Mouse (Mus musculus) ovary, adult 18-20 months (tissue): Measurements from ENCODE around the gene Ugcg.

ENCODE experiments used
- DNase-seq: peaks from one replicate; pipeline ENCODE4 v3.0.0; 2022; ENCODE audit warnings: low spot score, mixed read lengths

Ugcg gene

DNA sequence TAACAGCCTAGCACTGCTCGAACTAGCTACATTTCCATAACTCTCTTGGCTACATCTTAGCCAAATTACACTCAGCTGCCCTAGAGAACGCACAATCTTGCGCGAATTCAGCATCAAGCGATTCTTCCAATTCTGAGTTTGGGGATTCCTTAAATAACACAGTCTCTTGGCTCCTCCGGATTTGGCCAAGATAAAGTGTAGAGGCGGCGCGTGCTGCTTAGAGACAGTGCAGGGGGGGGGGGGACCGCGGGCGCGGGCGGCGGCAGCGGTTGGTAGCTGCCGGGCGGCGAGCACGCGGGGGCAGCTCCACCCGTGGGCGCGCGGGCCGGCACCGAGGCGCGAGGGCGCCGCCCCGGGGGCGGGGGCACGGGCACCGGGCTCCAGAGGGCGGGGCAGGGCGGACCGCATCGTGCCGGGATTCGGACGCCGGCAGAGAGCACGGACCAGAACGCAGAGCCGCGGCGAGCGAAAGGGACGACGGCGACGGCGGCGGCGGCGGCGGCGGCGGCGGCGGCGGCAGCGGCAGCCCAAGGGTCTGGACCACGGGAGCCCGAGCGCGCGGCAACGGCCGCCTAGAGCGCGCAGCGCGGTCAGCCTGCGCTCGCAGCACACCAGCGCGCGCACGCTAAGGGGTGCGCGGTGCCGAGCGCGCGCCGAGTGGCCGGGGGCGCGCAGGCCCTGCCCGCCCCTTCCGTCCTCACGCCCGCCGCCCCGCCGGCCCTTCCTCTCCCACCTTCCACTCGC is at the start of gene Ugcg:
Gene Ugcg, plus strand, starts transcription at position 456 of the 744 bp plus-strand sequence.
- DNase-seq = peak; percentile 72

DNA sequence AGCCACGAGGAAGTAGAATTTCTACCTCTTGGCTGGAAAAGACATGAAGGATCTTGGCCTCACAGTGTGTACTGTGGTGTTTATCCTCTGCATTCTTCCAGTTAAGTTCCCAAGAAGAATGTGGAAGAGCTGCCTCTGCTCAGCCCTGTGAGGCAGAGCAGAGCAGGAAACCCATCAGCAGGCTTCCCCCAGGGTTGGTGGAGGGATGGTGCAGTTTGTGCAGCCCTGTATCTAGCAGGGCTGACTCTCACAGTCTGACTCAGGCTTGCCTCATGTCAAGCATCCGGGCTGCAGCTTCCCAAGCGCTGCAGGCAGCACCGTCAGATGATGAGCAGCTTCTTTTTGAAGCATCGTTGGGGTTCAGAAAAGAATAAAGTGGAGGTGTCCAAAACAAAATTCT is 40.0 kb upstream of the Ugcg start:
- DNase-seq = no peak

DNA sequence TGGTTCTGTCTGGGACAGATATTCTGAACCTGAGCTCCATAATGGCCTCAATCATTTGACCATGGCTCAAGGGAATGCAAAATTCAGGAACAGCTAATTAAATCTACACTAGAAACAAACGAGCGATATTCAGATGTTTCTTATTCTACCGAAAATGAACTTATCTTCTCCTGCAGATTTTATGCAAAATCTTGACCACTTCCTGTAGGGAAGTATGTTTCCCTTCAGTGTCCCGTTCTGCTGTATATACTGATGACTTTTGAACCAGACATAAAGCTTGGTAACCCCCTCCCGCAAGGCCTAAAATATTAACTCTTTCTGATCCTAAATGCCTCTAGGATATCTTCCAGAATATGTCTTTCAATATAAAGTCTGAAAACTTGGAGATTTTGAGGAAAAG is 38.1 kb upstream of the Ugcg start:
- DNase-seq = no peak

DNA sequence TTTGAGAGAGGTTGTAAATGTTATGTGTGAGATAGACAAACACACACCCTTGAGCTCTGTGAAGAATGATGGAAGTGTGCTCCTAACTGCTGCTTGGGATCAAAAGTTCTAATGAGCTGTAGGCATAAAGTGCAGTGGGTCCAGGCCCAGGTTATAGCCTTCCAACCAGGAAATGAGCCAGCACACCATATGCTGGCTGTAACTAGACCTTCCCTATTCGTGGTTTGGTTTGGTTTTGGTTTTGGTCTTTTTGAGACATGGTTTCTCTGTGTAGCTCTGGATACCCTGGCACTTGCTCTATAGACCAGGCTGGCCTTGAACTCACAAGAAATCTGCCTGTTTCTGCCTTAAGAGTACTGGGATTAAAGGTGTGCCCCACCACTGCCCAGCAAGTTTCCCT is 37.1 kb upstream of the Ugcg start:
- no peak for DNase-seq

DNA sequence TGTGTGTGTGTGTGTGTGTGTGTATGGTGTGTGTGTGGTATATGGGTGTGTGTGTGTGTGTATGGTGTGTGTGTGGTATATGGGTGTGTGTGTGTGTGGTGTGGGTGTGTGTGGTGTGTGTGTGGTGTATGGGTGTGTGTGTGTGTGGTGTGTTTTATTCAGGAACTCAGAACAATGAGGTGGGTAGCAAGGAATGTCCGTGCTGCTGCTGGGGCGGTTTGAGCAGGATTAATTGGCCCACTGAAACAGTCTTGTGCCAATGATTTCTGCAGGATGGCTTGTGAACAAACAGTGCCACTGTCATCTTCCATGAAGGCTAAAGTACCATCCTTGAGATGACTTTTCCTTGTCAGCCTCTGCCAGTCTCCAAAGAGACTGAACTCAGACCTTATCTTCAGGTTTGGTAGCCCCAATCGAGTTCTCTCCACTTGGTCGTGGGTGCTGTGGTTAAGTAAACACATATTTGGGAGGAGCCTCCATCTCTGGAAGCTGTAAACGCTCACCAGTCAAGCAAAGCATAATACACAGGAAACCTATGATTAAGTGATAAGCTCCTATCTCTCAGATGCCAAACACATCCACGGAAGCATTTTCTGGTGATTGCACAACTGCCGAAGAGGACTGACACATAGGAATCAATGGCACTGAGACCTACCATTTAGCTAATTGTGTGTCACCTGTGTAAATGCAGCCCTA is 32.0 kb upstream of the Ugcg start:
- DNase-seq = no peak

DNA sequence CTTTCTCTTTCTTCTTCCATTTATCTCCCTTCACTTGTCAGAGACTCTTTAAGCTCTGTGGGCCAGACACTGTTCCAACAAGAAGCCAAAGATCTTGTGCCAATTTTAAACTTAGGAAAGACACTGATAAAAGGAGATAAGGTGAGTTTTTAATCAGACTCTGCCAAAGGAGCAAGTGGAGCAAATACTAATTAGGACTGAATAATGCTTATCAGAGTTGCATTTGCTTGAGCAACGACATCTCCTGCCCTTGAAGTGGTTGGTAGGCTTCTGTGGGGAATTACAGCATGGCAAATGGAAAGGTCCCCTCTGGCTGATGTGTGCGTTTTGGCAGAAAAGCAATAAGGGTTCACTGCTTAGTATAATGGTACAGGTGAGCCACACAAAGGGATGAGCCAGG is 31.4 kb upstream of the Ugcg start:
- no peak for DNase-seq

DNA sequence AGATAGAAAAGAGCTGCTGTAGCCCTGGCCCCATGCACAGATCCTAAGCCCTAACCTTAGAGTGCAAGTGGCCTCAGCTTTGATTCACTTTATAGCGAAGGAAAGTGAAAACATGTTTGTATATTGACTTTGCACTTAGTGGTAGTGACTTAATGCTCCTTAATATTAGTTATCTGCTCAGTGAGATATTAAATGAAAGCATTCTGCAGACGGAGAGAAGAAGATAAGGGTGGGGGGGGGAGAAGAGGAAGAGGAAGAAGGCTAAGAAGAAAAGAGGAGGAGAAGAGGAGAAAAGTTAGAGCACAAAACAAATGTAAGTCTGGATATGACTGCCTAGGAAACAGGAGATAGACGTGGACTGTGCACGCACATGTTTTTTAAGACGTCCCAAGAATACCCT is 28.8 kb upstream of the Ugcg start:
- DNase-seq = no peak

DNA sequence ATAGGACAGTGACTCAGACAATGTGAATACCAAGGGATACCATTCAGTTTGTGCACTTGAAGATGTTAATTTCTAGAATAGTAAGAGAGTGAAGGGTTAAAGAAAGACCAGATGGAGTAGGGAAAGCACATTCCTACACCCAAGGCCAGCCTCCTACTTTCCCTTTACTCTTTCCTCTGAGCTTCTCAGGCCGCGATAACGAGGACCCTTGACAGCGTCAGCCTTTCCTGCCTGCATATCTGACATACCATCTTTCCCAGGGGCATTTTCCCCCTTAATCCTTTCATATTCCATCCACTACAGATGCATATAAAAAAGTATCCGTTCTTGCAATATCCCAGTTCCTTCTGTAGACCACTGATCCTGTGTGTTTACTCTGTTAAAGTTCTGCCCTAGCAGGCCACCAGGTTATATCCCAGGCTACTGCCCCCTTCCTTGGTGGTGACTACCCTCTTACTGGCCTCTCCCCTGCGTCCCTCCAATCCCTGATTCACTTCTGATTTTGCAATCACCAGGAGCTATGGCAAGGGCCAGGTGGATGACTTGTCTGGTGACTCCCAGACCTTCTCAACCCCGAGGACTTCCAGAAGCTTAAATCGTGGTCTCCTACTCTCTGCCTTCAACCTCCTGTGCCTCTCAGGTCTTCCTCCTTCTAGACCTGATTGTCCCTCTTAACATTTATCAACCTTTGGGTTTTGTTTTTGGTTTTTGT is 27.9 kb upstream of the Ugcg start:
- no peak for DNase-seq

DNA sequence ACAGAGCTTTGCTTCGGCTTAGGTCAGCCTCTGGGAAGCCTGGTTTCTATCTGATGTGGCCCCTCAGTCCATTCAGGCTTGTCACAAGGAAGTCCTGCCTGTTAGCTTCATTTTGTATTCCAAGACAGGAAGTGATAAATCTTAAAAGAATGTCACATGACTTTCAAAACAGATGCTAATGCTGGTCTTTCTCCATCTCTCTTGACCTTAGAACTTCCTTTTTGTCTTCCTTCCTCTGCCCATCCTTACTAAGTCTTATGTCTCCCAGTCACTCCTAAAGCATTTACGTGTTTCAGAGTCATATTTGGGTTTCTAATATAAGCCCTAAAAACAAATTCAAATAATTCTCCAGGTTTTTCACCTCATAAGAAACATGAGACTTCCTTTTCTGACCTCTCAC is 25.0 kb upstream of the Ugcg start:
- no peak for DNase-seq

DNA sequence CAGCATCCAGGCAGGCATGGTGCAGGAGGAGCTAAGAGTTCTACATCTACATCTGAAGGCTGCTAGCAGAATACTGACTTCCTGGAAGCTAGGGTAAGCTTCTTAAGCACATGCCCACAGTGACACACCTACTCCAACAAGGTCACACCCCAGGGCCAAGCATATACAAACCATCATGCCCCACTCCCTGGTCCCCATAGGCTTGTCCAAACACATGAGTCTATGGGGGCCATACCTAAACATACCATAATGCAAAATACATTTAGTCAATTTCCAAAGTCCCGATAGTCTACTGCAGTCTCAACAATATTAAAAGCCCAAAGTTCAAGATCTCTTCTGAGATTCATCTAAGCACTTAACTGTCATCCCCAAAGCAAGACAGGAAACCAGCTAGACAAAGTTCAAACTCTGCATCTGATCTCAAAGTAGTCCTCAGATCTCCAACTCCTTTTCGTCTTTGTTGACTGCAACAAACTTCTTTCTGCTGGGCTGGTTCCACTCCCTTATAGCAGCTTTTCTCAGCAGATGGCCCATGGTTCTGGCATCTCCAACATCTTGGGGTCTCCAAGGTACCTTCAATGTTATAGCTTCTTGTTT is 21.7 kb upstream of the Ugcg start:
- DNase-seq = no peak

DNA sequence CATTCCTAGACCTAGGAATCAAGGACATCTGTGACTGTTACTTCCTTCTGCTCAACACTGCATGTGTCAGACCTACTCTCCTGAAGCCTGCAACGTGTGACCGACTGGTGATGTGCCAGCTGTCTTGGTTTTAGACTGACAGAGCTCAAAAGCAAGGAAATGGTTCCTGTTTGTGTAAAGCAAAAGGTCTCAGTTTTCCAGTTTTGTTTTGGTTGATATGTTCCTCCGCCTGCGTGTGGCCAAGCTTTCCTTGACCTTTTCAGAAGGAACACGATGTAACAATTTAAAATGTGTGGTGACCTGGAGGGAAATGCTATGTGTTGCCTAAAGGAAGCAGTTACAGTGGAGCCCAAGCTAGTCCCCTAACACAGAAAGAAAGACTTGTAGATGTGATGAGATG is 19.1 kb upstream of the Ugcg start:
- no peak for DNase-seq

DNA sequence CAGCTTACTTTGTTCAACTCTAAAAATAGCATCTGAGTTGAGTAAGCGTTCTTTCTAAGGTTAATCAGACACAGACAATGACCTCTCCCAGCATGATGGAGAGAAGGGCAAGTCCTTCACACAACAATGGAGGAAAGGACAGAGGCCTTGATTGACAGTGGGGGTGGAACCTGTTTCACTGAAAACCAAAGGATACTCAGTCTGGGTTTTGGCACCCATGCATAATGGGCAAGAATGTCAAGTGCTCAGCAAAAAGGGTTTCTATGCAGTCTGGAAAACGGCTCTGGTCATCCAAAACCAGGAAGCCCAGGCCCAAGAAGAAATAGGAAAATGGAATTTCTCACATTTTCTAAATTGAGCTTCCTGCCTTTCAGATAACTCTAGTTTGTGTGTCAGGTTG is 16.4 kb upstream of the Ugcg start:
- DNase-seq = no peak

DNA sequence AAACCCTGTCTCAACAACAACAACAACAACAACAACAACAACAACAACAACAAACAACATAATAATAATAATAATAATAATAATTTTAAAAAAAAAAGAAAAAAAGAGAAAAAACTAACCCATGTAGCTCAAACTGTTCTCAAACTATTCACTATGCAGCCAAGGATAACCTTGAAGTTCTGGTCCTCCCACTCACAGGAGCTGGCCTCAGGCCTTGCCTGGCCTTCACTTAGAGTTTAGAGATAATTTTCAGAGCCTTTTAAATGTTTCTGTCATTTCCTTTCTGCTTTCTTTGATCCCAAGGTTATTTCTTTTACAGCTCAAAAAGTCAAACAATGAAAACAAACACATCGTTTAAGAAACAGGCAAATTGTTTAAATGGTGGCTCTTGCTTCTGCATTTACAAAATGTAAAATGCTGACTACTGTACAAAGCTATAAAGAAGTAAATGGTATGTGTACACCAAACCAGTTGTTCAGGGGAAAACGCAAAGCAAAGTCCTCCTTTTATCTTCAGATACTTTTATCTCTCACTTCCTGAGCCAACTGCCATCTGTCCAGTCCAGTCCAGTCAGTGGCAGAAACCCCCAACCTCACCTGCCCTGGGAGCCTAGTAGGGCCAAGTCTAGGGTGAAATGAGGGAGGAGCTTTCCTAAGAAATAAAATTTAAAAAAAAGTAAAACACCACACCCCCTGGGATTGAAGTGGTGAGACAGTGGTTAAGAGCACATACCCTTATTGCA is 15.7 kb upstream of the Ugcg start:
- peak; percentile 72 for DNase-seq

DNA sequence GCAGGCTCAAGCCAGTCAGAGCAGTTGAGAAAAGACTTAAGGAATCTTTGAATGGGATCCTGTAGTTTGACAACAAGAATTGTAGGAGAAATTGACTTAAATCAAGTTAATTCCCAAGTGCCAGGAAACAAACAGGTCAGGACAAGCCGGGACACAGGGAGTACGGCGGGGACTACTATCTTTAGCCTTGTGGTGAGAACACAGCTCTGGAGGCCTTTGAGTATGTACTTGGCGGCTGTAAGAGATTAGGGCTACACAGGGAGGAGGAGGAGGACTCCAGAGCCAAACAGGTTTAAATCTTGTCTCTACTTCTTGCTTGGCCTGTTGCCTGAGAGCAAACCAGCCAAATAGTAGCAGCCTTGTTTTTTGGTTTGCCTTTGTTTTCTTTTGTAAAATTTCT is 14.1 kb upstream of the Ugcg start:
- DNase-seq = peak; percentile 82

DNA sequence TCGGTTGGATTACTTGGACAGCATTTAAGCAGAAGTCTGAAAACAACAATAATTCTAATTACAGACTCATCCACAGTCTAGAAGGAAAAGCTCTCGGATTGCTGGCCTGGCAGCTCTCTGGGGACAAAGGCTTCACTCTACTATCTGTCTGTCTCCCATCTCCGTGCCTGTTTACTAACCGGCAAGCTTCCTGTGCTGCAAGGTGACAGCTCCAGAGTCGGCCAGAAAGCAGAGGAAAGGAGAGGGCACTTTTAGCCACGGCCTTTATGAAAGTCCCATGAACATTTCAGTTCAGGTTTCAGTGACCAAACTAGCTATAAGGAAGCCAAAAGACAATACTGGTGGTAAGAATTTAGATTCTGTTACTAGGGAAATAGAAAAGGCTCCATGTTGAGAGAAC is 13.1 kb upstream of the Ugcg start:
- DNase-seq = no peak

DNA sequence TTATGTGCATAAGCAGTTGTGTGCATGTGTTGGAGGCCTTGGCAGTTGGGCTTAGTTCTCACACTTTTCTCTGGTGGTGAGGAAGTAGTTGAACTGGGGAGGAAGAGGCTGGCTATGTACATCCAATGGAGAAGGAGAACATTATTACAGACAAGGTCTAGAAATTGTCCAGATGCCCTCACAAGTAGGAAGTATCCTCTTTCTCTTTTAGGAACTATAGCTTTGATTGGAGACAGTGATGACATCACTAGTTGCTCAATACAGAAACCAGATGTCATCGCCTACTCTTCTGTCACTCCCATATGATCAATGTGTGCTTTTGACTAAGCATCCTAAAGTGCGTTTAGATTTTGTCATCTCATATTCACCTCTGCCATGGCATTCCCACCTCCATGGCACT is 11.5 kb upstream of the Ugcg start:
- DNase-seq = no peak

DNA sequence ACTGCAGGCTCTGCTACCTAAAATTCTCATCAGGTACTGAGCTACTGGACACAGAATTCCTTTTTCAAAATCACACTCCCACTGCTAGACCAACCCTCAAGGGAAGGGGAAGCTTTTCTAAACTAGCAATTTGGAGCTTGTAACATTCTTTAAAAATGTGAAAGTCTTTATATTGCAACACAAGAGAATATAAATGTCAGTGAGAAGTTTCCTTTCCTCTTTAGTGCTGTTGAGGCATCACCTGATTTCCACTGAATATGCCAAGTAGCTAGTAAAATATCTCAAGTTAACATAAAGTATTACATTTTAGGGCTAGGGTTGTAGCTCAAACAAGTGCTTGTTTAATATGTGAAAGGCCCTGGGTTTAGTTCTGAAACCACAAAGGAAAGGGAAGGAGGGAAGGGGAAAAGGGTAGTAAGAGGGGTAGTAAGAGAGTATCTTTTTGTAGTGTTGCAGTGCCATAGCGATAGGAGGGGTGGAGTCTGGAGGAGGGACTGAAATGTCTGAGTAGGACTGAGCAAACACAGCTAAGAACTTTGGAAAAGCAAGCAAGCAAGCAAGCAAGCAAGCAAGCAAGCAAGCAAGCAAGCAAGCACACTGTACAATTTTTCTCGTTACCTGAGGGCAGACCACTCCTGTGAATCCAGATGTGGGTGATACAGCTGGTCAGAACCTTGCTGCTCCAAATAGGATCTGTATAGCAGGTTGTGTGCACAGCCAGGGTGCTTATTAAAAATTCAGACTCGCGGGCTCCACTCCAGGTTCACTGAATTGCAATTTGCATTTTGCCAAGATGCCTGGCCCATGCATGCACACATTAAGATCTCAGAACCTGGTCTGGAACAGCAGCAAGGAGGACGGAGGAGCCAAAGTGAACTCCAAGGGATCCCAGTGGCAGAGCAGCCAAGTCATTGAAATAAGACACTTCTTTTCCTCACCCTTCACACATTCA is 7.5 kb upstream of the Ugcg start:
- DNase-seq = no peak

DNA sequence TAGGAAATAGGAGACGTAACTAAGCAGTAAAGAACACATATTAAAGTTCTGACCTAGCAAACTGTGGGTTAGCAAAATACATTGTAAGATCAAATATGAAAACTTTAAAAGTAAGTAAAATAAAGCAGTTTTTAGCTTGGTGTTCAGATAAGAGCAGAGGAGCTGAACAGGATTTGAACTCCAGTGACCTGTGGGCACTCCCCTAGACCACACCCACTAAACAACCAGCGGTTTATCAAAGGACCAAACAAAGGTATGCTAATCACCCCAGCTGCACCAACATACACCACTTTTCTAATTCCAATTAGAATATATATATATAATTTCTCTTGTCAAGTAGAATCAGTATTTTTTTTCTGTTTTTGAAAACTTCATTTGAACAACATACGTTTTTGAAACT is 3.4 kb upstream of the Ugcg start:
- DNase-seq = no peak

DNA sequence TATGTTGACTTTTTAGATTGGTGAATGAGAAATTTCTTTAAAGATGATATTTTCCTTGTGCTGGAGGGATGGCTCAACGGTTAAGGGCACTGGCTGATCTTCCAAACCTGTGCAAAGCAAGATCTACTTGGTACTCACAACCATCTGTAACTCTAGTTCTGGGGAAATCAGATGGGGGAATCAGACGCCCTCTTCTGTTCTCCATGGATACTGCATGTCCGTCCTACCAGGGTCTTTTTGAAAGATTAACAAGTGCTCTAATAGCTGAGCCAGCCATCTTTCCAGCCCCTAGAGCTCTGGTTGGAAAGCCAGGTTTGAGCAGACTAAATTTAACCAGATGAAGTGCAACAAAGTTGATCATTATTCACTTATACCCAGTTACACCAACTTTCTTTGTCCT is 1.8 kb upstream of the Ugcg start:
- no peak for DNase-seq

DNA sequence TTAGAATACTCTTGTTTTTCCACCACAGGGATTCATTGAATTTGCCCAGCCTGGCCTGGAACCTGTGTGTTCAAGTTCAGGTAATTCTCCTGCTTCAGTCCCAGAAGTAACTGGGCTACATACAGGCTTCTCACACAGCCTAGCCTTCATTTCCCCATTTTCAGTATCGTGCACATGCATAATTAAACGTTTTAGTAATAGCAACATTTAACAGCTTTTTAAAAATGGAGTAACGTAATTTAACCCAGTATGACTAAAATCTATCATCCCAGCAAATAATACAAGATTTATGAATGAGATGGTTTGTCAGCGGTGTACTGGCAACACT is 619 bp upstream of the Ugcg start:
- no peak for DNase-seq

DNA sequence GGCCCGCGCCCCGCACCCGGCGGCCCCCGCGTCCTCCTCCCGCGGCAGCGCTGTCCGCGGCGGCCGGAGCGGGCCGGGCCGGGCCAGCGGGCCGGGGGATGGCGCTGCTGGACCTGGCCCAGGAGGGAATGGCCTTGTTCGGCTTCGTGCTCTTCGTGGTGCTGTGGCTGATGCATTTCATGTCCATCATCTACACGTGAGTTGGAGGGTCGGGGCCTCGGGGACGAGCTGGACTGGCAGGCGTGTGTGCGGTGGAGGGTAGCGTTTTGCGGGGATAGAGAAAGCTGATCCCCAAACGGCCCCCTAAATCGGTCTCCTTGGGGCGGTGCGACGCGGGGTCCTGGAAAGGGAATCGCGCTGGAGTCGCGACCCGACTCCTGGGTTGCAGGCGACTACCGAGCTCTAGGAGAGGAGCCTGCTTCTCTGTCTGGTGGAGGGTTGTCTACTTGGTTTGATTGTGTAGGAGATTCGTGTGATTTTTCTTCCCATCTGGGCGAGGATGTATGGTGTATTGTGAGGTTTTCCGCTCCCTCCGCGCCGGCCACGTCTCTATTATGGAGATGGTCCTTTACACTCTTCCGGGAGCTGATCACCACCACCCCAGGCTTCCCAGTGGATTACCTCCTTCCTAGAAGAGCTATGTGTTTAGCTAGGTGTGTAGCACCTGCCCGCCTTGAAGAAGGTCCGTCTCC is 635 bp downstream of the Ugcg start:
- no peak for DNase-seq
